In genomic region chr5:108000776-108001548, GRCm38 (mm10) we compare ENCODE assay signal across 7 mouse cellular contexts. TPM values are rescaled to one million over a fixed set of nuclear protein-coding genes. Genes with fewer than 3 reads are reported as not detected.
A peak's percentile ranks its signal among the peaks of the same experiment; 100 is the strongest.
DNase-seq lines count a peak whose midpoint lies in the region; ATAC-seq lines count a peak whose summit lies in the region.

No protein-coding gene starts in this region.

- WGBS in hindbrain, embryonic 16.5 days, result 16% methylated on average over 20 of the region's 20 CpGs
- 15% methylated on average over 16 of the region's 20 CpGs for WGBS in macrophage (ENCODE audit: missing documents)

- no peaks in the 10 kb centered on the region for H3K79me2 ChIP-seq in macrophage (ENCODE audit: inconsistent target)

- DNase-seq in R1 (ENCODE audit: low read depth, low spot score), result peak; percentile 81
- peak; percentile 72 for DNase-seq in cerebellum, adult 9-10 months
- DNase-seq in frontal cortex, adult 2 months (ENCODE audit: extremely low spot score in 1 of 2, low spot score in 1 of 2), result peak; percentile 7 to 62
- DNase-seq in left cerebral cortex, adult 8-10 months (ENCODE audit: low spot score in 2 of 2), result peak; percentile 29 to 33
- DNase-seq in right cerebral cortex, adult 2 months (ENCODE audit: low spot score in 2 of 2), result peak; percentile 53 to 65

- peak overlapping the region; percentile 57 for H3K4me3 ChIP-seq in hindbrain, embryonic 16.5 days (ENCODE audit: low read length)
- H3K4me3 ChIP-seq in macrophage (ENCODE audit: inconsistent target), result peak overlapping the region; percentile 54

- no peaks in the 10 kb centered on the region for H3K9me3 ChIP-seq in hindbrain, embryonic 16.5 days (ENCODE audit: control insufficient read depth, low read length)

- no peaks in the 10 kb centered on the region for H3K4me1 ChIP-seq in hindbrain, embryonic 16.5 days (ENCODE audit: control insufficient read depth, insufficient read depth, low read depth, low read length)

- peak overlapping the region; percentile 76 for H3K27ac ChIP-seq in hindbrain, embryonic 16.5 days (ENCODE audit: low read depth, low read length)
- no peak overlapping the region for H3K27ac ChIP-seq in macrophage

- H3K27me3 ChIP-seq in hindbrain, embryonic 16.5 days (replicated peaks; ENCODE audit: control insufficient read depth, insufficient read depth, low read length), result no peaks in the 10 kb centered on the region

- H3K4me2 ChIP-seq in hindbrain, embryonic 16.5 days (ENCODE audit: low read length), result peak overlapping the region; percentile 49

- peak; percentile 82 for ATAC-seq in hindbrain, embryonic 16.5 days

- H3K9ac ChIP-seq in hindbrain, embryonic 16.5 days (ENCODE audit: low read depth, low read length), result peak overlapping the region; percentile 69

- H3K36me3 ChIP-seq in hindbrain, embryonic 16.5 days (ENCODE audit: control insufficient read depth, insufficient read depth, low read length), result no peaks in the 10 kb centered on the region
- no peaks in the 10 kb centered on the region for H3K36me3 ChIP-seq in macrophage (ENCODE audit: inconsistent target)

RNA-seq across cellular contexts. Expression of gene Fam69a, which starts 14.1 kb away (rescaled TPM):
- 16.8 and 17.9 TPM in 2 replicates for polyA plus RNA-seq in frontal cortex, adult 2 months (2012; rRNA removed)
- polyA plus RNA-seq in hindbrain, embryonic 16.5 days (2015; fragmentation: Nextera tagmentation; extraction: Ambion mirVana), result 68.1 and 73.3 TPM in 2 replicates
- total RNA-seq in left cerebral cortex, adult 8-10 months (2022), result 10 to 100 TPM; 31.2 to 44.1 (median 36.6) TPM
- total RNA-seq in macrophage (2018; cell fraction: chromatin; rRNA removed), result 10 to 100 TPM in 9 of 26 experiments, 1 to 10 TPM in 17; 2.1 to 13.4 (median 8.8) TPM
- total RNA-seq in macrophage (2018; cell fraction: cytosol; rRNA removed), result 10 to 100 TPM in 25 of 26 experiments, 1 to 10 TPM in 1; 9.2 to 20.7 (median 15.0) TPM
- 10 to 100 TPM in 25 of 26 experiments, 1 to 10 TPM in 1; 9.0 to 28.6 (median 15.9) TPM for total RNA-seq in macrophage (2018; cell fraction: nucleus; rRNA removed)
- 9.4 to 24.9 TPM (median 18.7 TPM) in 3 replicates for polyA plus RNA-seq in macrophage (2018)

Comparison
In these comparisons a context has a peak if more than half of its experiments do, and no peak if none do; other contexts are left out.
1. DNase-seq: peak in every context shown above with its lines; median percentile 81 in R1; 72 in cerebellum, adult 9-10 months; 59 in right cerebral cortex, adult 2 months; 34 in frontal cortex, adult 2 months; 31 in left cerebral cortex, adult 8-10 months.